Mouse (Mus musculus) spleen, adult 2 months (tissue): Measurements from ENCODE around the gene Igsf21. TPM values are rescaled to one million over a fixed set of nuclear protein-coding genes. Genes with fewer than 3 reads are reported as not detected.

Source experiments
- DNase-seq, 2 experiments: peaks; one replicate each; pipeline versions ENCODE4 v3.0.0 to v3.0.0-alpha.2; 2012 to 2021; ENCODE audit warnings: low spot score in 2 of 2, low read depth in 1 of 2
- H3K27ac ChIP-seq: fragments of 200-500 bp; 2 replicates; pipeline ENCODE4 v1.5.1; 2012; ENCODE audit warnings: low read length, inconsistent platforms; ENCODE audit not compliant: insufficient read depth
- H3K27me3 ChIP-seq: fragments of 200-500 bp; 2 replicates; pipeline ENCODE4 v1.6.1; 2012; ENCODE audit warnings: mild to moderate bottlenecking, moderate library complexity, low read length, inconsistent platforms; ENCODE audit not compliant: control insufficient read depth, insufficient read depth
- H3K36me3 ChIP-seq: fragments of 200-500 bp; 2 replicates; pipeline ENCODE4 v1.6.1; 2012; ENCODE audit warnings: mild to moderate bottlenecking, low read length, inconsistent platforms; ENCODE audit not compliant: control insufficient read depth, insufficient read depth
- H3K4me1 ChIP-seq: fragments of 200-500 bp; 2 replicates; pipeline ENCODE4 v1.6.1; 2011; ENCODE audit warnings: inconsistent platforms; ENCODE audit not compliant: control insufficient read depth, insufficient read depth, insufficient read length
- H3K4me3 ChIP-seq: fragments of 200-500 bp; 2 replicates; pipeline ENCODE4 v1.5.1; 2011; ENCODE audit warnings: mild to moderate bottlenecking, inconsistent platforms; ENCODE audit not compliant: insufficient read depth, insufficient read length; ENCODE audit errors: extremely low read depth
- CTCF ChIP-seq: fragments of 200-500 bp; IDR thresholded peaks from 2 replicates; pipeline ENCODE4 v1.5.1; 2011; ENCODE audit warnings: mild to moderate bottlenecking, inconsistent platforms; ENCODE audit not compliant: insufficient read depth, insufficient read length, insufficient replicate concordance; ENCODE audit errors: extremely low read depth
- POLR2A ChIP-seq: fragments of 200-500 bp; IDR thresholded peaks from 2 replicates; pipeline ENCODE4 v1.6.1; 2011; ENCODE audit warnings: low read depth, low read length, inconsistent platforms
- WGBS: fragments of 180-500 bp; shearing (Covaris S2); methylation state at CpG from one replicate; pipeline ENCODE4 v1.1.7; 2018; 5-methylcytosine and 5-hydroxymethylcytosine counted together
- polyA plus RNA-seq: library from polyadenylated mRNA; depleted of rRNA; stranded (reverse); fragments of >200 nt; gene quantifications from 2 replicates; pipeline ENCODE4 v1.2.3, GENCODE M21; 2012

The Igsf21 gene
- polyA plus RNA-seq, 1 experiment: 0.05 TPM

DNA sequence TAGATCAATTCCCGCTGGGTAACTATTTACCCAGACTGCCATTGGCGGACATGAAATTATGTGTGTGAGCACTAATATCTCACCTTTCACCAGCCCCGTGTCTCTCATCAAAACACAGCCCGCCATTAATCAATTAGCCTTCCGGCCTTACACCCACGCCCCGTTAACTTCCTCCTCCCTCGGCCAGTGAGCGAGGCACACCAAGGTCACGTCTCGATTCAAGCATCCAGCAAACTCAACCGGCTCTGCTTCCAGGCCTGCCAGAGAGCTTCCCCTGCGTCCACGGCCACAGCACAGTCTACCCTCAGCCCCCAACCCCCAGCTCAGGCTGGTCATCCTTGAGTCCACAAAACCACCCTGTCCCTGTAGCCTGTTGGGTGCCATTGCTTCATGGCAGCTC lies 32.2 kb downstream of the Igsf21 start:
- H3K4me1 ChIP-seq: no peaks in the 10 kb centered on the region
- TF ChIP-seq CTCF (no peak), POLR2A (no peak)
- WGBS: 57% methylated on average over 14 of the region's 14 CpGs

DNA sequence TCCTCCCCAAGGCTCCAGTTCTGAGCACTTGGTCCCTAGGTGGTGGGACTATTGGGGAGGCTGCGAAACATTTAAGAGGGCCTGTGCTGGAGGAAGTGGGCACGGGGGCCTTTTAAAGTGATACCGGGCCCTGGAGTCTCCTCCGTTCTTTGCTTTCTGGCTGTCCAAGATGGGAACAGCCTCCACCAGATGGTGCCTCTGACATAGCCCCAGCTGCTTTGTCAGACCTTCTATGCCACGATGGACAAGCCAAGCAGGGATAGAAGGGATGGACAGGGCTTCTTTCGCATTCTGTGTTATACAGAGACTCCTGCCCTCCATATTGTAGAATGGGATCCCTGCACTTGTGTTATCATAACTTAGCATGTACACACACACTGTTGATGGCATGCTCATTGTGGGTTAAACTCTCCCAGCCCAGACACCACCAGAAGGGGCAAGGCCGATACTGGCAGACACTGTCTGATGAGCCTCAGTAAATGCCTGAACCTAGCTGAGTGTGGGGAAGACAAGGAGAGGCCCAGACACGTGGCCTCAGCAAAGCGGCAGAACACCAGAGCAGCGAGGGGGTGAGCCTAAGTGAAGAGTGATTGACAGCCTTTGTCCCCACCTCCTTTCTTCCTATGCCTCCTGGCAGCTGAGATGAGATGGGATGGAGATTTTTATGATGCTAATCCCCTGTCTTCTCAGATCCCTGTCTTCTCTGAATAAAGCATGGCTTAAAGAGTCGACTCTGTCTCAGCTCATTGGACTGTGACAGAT lies 36.3 kb downstream of the Igsf21 start:
- H3K4me3 ChIP-seq: no peak overlapping the region
- H3K4me1 ChIP-seq: no peaks in the 10 kb centered on the region
- H3K36me3 ChIP-seq: no peaks in the 10 kb centered on the region
- TF ChIP-seq CTCF (no peak), POLR2A (no peak)
- WGBS: 72% methylated on average over 11 of the region's 11 CpGs
- no peak overlapping the region for H3K27ac ChIP-seq
- DNase-seq: no peak
- no peaks in the 10 kb centered on the region for H3K27me3 ChIP-seq

More for the DNA sequence above, 32.2 kb downstream of the Igsf21 start:
- H3K27me3 ChIP-seq: no peaks in the 10 kb centered on the region
- no peak for DNase-seq
- no peak overlapping the region for H3K27ac ChIP-seq
- H3K36me3 ChIP-seq: no peaks in the 10 kb centered on the region
- H3K4me3 ChIP-seq: no peak overlapping the region

DNA sequence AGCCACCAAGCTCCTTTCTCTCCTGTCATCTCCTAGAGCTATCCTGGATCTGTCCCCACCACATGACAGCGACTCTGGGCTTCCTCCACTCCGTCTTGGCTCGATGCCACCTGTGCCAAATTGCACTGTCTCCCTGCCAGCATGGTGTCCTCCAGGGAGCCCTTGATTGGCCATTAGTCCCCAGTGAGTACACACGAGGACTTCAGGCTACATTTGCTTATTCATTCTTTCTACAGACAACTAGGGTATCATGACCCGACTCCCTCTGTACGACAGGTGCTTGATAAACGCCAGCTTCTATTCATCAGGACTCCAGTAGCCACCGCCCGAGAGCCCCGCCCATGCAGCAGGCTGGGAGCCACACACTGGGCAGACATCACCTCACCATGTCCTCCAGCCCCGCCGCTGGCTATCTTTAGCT lies 40.8 kb downstream of the Igsf21 start:
- H3K4me1 ChIP-seq: no peaks in the 10 kb centered on the region
- H3K27me3 ChIP-seq: no peaks in the 10 kb centered on the region
- WGBS: 77% methylated on average over 12 of the region's 12 CpGs
- H3K27ac ChIP-seq: no peak overlapping the region
- no peak for TF ChIP-seq POLR2A
- no peak for TF ChIP-seq CTCF
- no peak overlapping the region for H3K4me3 ChIP-seq
- no peak for DNase-seq
- H3K36me3 ChIP-seq: no peaks in the 10 kb centered on the region

DNA sequence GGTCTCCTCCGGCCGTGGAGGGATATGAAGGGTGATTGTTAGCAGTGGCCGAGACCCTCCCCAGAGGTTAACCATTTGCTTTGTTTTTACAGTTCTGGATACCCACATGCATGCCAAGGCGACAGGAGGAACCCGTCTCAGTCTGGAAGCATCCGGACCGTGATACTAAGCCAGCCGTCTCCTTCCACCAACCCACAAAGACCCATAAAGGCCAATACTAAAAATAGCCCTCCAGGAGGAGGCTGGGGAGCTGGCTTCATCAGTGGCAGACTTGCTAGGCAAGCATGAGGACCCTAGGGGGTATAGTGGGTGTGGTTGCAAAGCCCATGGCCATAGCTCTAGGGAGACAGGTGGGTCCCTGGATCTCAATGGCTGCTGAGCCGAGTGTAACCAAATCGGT lies 41.8 kb downstream of the Igsf21 start:
- no peaks in the 10 kb centered on the region for H3K27me3 ChIP-seq
- TF ChIP-seq CTCF (no peak), POLR2A (no peak)
- DNase-seq: no peak
- H3K27ac ChIP-seq: no peak overlapping the region
- H3K4me1 ChIP-seq: no peaks in the 10 kb centered on the region
- no peaks in the 10 kb centered on the region for H3K36me3 ChIP-seq
- H3K4me3 ChIP-seq: no peak overlapping the region
- WGBS: 79% methylated on average over 10 of the region's 10 CpGs

DNA sequence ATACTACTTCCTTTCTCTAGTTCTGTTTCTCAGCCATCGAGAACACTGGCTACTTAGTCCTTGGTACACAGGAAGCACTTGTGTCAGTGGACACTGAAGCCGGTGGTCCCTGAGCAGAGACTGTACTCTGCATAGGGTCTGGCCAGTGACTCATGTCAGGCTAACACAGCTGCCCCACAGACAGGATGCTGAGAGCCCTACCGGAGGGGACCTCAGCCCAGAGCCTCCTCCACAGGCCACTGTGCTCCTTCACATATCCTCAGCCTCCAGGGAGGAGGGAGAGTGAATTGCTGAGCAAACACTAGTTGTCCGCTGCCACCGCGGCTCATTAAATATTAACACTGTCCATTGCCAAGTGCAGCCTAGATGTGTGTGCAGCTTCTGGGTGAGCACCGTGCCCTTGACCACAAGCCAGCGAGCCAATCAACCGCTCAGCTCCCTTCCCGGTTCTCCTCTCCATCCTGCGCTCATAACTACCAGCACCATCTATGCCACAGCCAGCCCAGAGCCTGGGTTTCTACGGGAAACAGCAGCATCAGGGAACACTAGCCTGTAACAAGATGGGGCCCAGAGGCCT lies 42.8 kb downstream of the Igsf21 start:
- H3K27me3 ChIP-seq: no peaks in the 10 kb centered on the region
- H3K4me3 ChIP-seq: no peak overlapping the region
- H3K27ac ChIP-seq: no peak overlapping the region
- no peaks in the 10 kb centered on the region for H3K4me1 ChIP-seq
- 86% methylated on average over 12 of the region's 12 CpGs for WGBS
- no peak for TF ChIP-seq CTCF
- TF ChIP-seq POLR2A: no peak
- no peak for DNase-seq
- no peaks in the 10 kb centered on the region for H3K36me3 ChIP-seq

DNA sequence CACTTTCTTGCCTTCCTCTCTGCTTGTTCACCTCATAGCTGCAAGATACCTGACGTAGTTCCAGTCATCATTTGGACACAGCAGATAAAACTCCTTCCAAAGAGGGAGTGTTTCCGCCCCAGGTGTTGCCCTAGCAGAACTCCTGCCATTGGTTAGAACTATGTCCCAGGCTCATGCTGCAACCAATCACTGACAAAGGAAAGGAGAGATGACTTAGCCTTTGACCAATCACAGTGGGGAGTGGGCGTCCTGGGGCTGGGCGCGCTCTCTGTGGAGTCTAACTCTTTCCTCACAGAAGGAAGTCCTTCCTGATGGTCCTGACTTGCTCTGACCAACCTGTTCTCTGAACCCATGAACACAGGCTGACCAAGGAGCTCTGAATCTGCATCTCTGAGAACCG lies 44.4 kb downstream of the Igsf21 start:
- H3K4me3 ChIP-seq: no peak overlapping the region
- no peak overlapping the region for H3K27ac ChIP-seq
- no peaks in the 10 kb centered on the region for H3K36me3 ChIP-seq
- TF ChIP-seq POLR2A (no peak), CTCF (no peak)
- WGBS: 50% methylated on average over 6 of the region's 6 CpGs
- DNase-seq: no peak
- H3K27me3 ChIP-seq: no peaks in the 10 kb centered on the region
- no peaks in the 10 kb centered on the region for H3K4me1 ChIP-seq

DNA sequence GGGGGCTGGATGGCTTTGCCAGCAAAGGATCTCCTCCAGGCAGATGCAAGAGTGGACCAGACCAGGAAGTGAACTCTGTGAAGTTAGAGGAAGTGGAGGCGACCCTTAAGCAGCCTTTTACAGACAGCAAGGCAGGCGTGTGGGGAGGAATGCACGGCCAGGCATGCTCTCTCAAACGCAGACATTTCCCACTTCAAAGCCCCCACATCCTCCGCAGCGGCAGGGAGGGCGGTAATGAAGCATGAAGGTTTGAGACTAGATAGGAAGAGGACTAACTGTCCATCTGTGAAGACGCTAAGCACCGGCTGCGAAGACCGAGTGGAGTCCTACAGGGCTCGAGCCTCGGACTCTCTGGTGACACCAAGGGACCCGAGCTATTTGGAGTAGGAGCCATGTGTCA lies 46.3 kb downstream of the Igsf21 start:
- TF ChIP-seq CTCF (no peak), POLR2A (no peak)
- Histone ChIP-seq H3K4me1 (no peaks in the 10 kb centered on the region), H3K36me3 (no peaks in the 10 kb centered on the region), H3K4me3 (no peak overlapping the region), H3K27ac (no peak overlapping the region), H3K27me3 (no peaks in the 10 kb centered on the region)
- 41% methylated on average over 14 of the region's 14 CpGs for WGBS
- no peak for DNase-seq
